Mouse (Mus musculus): ENCODE data around the gene Znhit3. TPM values are rescaled to one million over a fixed set of nuclear protein-coding genes. Genes with fewer than 3 reads are reported as not detected.

The Znhit3 gene
- polyA plus RNA-seq, 1 experiment from 2014 or later, result 71.4 TPM

DNA sequence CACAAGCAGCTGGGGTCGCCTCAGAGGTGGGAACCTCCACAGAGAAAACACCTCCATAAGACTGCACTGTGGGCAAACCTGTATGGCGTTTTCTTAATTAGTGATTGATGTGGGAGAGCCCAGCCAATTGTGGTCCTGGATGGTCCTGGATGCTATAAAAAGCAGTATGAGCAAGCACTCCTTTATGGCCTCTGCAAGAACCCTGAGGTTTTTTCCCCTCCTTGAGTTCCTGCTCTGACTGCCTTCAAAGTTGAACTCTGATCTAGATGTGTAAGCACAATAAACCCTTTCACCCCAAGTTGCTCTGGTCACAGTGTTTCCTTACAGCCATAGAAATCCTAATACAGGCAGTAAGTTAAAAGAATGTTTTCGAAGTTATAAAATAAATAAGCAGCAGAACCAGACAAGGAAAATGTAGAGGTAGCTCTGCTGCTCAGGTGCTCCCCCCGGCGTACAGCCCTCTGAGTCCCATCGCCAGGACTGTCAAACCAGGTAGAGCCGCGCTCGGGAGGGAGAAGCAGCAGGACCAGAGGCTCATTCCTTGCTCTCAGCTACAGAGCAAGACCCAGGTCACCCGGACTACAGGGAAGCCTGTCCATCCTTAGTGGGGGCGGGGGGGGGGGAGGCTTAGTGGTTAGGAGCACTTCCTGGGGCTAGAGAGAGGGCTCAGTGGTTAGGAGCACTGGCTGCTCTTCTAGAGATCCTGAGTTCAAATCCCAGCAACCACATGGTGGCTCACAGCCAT lies 29.2 kb downstream of the Znhit3 start:
- H3K9ac ChIP-seq (ENCODE audit: low read depth, low read length), result no peak overlapping the region
- no peaks in the 10 kb centered on the region for H3K27me3 ChIP-seq (replicated peaks; ENCODE audit: control insufficient read depth, insufficient read depth, low read length)
- H3K9me3 ChIP-seq (ENCODE audit: control insufficient read depth, low read length), result no peaks in the 10 kb centered on the region
- 85% methylated on average over 11 of the region's 11 CpGs for WGBS
- H3K27ac ChIP-seq (ENCODE audit: low read depth, low read length), result no peak overlapping the region
- H3K36me3 ChIP-seq (ENCODE audit: control insufficient read depth, insufficient read depth, low read length), result peaks cover 32% of the 10 kb centered on the region
- ATAC-seq, result no peak
- no peaks in the 10 kb centered on the region for H3K4me1 ChIP-seq (ENCODE audit: control insufficient read depth, insufficient read depth, low read depth, low read length)
- H3K4me2 ChIP-seq (ENCODE audit: low read length), result no peak overlapping the region
- H3K4me3 ChIP-seq (ENCODE audit: low read length), result no peak overlapping the region

DNA sequence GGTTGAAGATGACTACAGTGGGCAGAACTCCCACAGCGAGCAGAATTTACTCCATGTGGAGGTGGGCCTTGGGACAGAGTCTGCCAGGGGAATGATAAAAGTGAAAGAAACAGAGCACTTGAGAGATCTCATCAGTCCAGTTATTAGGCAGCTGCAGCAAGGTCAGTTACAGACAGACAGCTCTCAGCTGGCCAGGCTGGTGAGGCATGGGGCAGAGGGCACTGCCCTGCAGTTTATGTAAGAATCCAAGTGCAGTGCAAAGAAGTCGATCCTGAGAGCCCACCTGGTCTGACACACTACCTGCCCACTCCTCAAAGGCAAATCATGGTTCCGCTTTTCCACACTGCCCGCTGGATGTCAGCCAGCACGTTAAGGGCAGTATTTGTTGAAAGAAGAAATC lies 29.9 kb downstream of the Znhit3 start:
- peaks cover 32% of the 10 kb centered on the region for H3K36me3 ChIP-seq (ENCODE audit: control insufficient read depth, insufficient read depth, low read length)
- H3K4me3 ChIP-seq (ENCODE audit: low read length), result no peak overlapping the region
- H3K9ac ChIP-seq (ENCODE audit: low read depth, low read length), result no peak overlapping the region; the same call in 1 of the 2 replicates
- no peak overlapping the region for H3K4me2 ChIP-seq (ENCODE audit: low read length)
- WGBS, result 94% methylated on average over 5 of the region's 5 CpGs
- no peaks in the 10 kb centered on the region for H3K27me3 ChIP-seq (replicated peaks; ENCODE audit: control insufficient read depth, insufficient read depth, low read length)
- ATAC-seq, result no peak
- no peak overlapping the region for H3K27ac ChIP-seq (ENCODE audit: low read depth, low read length)
- H3K4me1 ChIP-seq (ENCODE audit: control insufficient read depth, insufficient read depth, low read depth, low read length), result peaks cover 3% of the 10 kb centered on the region
- H3K9me3 ChIP-seq (ENCODE audit: control insufficient read depth, low read length), result no peaks in the 10 kb centered on the region

DNA sequence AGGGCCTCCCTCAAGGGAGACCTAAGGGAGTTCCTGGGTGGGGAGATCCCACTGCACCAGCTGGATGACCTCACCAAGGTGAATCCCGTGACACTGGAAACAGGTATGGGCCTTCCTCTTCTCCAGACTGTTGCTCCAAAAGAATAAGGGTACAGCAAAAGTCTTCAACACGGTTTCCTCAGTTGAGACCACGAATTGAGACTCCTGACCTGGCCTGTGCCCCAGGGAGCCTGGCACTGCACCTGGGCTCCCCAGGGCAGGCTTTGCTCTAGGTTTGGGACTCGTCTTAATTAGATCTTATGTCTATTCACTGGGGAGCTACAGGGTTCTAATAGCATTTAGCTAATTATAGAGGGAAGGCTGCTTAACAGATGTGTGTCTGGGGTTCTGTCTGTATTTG lies 30.9 kb downstream of the Znhit3 start:
- ATAC-seq, result no peak
- WGBS, result 89% methylated on average over 4 of the region's 4 CpGs
- Histone ChIP-seq H3K36me3 (ENCODE audit: control insufficient read depth, insufficient read depth, low read length) (peaks cover 32% of the 10 kb centered on the region), H3K9me3 (ENCODE audit: control insufficient read depth, low read length) (no peaks in the 10 kb centered on the region), H3K4me2 (ENCODE audit: low read length) (no peak overlapping the region), H3K27me3 (replicated peaks; ENCODE audit: control insufficient read depth, insufficient read depth, low read length) (no peaks in the 10 kb centered on the region), H3K4me3 (ENCODE audit: low read length) (no peak overlapping the region), H3K4me1 (ENCODE audit: control insufficient read depth, insufficient read depth, low read depth, low read length) (peaks cover 9% of the 10 kb centered on the region), H3K9ac (ENCODE audit: low read depth, low read length) (no peak overlapping the region), H3K27ac (ENCODE audit: low read depth, low read length) (no peak overlapping the region)

DNA sequence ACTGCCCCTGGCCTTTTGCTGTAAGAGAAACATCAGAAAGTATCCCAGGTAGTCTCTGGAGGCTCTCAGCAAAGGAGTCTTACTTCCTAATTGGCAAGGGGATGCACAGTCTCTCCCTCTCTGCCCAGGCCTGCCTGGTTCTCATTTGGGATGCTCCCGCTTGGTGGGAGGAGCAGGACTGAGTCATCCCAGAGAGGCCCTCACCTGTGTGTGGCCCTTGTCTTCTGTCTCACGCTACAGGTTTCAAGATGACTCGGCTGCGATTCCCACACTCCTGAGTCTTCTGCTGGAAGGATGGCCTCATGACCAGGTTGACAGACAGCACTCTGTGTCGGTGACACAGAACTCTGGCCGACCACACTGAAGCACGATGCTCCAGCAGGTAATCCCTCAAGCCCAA lies 33.8 kb downstream of the Znhit3 start:
- peaks cover 16% of the 10 kb centered on the region for H3K4me1 ChIP-seq (ENCODE audit: control insufficient read depth, insufficient read depth, low read depth, low read length)
- no peak for ATAC-seq
- H3K27me3 ChIP-seq (replicated peaks; ENCODE audit: control insufficient read depth, insufficient read depth, low read length), result no peaks in the 10 kb centered on the region
- WGBS, result 95% methylated on average over 7 of the region's 7 CpGs
- H3K4me2 ChIP-seq (ENCODE audit: low read length), result no peak overlapping the region
- no peak overlapping the region for H3K27ac ChIP-seq (ENCODE audit: low read depth, low read length)
- H3K36me3 ChIP-seq (ENCODE audit: control insufficient read depth, insufficient read depth, low read length), result peaks cover 17% of the 10 kb centered on the region; the same call in 1 of the 2 replicates
- no peak overlapping the region for H3K9ac ChIP-seq (ENCODE audit: low read depth, low read length)
- no peaks in the 10 kb centered on the region for H3K9me3 ChIP-seq (ENCODE audit: control insufficient read depth, low read length)
- no peak overlapping the region for H3K4me3 ChIP-seq (ENCODE audit: low read length)

DNA sequence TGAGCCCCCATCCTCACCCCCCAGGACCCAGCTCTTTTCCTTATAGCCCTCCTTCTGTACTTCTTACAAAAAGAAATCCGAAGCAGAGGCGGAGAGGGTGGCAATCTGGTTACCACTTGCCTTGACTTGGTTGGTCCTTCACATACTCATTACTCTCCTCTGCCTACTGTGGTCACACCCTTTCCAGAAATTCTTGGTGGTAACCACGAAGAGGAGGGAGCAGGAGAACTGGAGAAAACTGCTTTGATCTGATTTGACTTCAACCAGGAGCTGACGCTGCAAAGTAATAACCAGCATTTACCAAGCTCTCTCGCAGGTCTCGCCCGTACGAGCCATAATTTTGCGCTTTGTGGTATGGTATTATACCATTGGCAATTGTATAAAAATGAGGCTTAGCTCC lies 35.2 kb downstream of the Znhit3 start:
- H3K9me3 ChIP-seq (ENCODE audit: control insufficient read depth, low read length), result no peaks in the 10 kb centered on the region
- peak overlapping the region; percentile 96 for H3K4me3 ChIP-seq (ENCODE audit: low read length)
- 63% methylated on average over 9 of the region's 9 CpGs for WGBS
- peak overlapping the region; percentile 90 for H3K9ac ChIP-seq (ENCODE audit: low read depth, low read length)
- peaks cover 16% of the 10 kb centered on the region for H3K4me1 ChIP-seq (ENCODE audit: control insufficient read depth, insufficient read depth, low read depth, low read length)
- H3K36me3 ChIP-seq (ENCODE audit: control insufficient read depth, insufficient read depth, low read length), result peaks cover 11% of the 10 kb centered on the region; the same call in 1 of the 2 replicates
- H3K27ac ChIP-seq (ENCODE audit: low read depth, low read length), result peak overlapping the region; percentile 87
- ATAC-seq, result 0 out of 2 replicates have a peak, but pooled peaks have one; percentile 1
- H3K27me3 ChIP-seq (replicated peaks; ENCODE audit: control insufficient read depth, insufficient read depth, low read length), result no peaks in the 10 kb centered on the region
- peak overlapping the region; percentile 71 for H3K4me2 ChIP-seq (ENCODE audit: low read length)

DNA sequence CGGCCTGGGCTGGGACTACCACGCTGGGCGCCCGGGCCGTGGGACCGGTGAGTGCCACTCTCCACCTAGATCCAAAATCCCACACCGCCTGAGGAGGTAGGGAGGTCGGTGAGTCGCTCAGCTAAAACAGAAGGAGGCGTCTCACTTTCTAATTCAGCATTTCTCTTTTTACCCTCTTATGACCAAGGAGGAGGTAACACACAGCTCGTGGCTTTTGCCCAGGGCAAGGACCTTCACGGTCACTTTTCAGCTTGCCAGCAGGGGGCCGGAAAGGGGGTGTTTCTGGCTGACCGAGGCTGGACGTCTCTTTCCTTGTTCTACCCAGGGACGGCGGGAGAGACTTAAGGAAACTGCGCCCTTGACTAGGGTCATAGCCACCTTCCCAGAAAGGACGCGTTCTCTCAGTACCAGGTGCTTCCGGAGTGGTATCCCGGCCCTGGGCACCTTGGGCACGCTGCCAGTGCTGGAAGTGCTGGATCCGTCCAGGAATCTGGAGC lies 35.7 kb downstream of the Znhit3 start:
- under 1% methylated on average over 24 of the region's 24 CpGs for WGBS
- Histone ChIP-seq H3K4me2 (ENCODE audit: low read length) (peak overlapping the region; percentile 71), H3K4me1 (ENCODE audit: control insufficient read depth, insufficient read depth, low read depth, low read length) (peaks cover 16% of the 10 kb centered on the region), H3K9me3 (ENCODE audit: control insufficient read depth, low read length) (no peaks in the 10 kb centered on the region), H3K4me3 (ENCODE audit: low read length) (peak overlapping the region; percentile 96), H3K27me3 (replicated peaks; ENCODE audit: control insufficient read depth, insufficient read depth, low read length) (no peaks in the 10 kb centered on the region), H3K27ac (ENCODE audit: low read depth, low read length) (peak overlapping the region; percentile 87), H3K9ac (ENCODE audit: low read depth, low read length) (peak overlapping the region; percentile 90), H3K36me3 (ENCODE audit: control insufficient read depth, insufficient read depth, low read length) (peaks cover 9% of the 10 kb centered on the region; the same call in 1 of the 2 replicates)
- ATAC-seq, result no peak; the same call in none of the 2 replicates

DNA sequence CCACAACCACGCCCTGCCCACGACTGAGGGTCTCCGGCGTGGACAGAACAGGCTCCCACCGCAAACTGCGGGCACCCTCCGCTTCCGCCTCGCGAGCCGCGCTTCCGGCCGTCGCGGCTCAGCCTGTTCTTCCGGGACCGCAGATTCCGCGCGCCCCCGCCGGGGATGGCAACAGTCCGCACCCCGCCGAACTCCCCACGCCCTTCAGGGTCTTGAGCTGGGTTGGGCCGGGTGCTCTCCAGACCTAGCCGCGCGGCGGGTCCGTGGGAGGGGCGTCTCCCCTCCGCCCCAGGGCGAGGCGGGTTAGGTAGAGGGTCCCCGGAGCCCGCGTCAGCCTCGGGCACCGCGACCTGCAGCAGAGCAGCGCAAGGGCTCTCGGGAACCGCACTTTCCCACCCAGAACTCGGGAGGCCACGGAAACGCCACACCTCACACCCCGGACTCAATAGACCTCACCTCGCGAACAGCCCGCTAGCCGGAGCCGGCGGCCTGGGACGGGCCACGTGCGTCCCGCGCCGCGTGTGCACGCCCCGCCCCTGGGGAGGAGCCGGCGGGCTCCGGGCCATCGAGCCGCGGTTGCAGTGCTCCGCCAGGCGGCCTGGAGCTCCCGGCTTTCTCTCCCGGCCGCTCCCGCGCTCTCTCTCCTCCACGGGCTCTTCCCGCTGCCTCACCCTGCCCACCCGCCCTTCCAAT lies 36.2 kb downstream of the Znhit3 start, which contains the start of the genes Myo19 and Pigw:
TSS of gene Myo19 (plus strand) at position 377 of the 693 bp plus-strand sequence.
TSS of gene Pigw (minus strand) at position 514 of the 693 bp plus-strand sequence.
- H3K4me2 ChIP-seq (ENCODE audit: low read length), result peak within 1 kb of the TSS; percentile 71
- 1% methylated on average over 56 of the region's 81 CpGs for WGBS
- peak within 1 kb of the TSS; percentile 87 for H3K27ac ChIP-seq (ENCODE audit: low read depth, low read length)
- peak within 1 kb of the TSS; percentile 96 for H3K4me3 ChIP-seq (ENCODE audit: low read length)
- H3K36me3 ChIP-seq (ENCODE audit: control insufficient read depth, insufficient read depth, low read length), result peaks cover 5% of the 10 kb centered on the region; the same call in 1 of the 2 replicates
- H3K4me1 ChIP-seq (ENCODE audit: control insufficient read depth, insufficient read depth, low read depth, low read length), result peaks cover 16% of the 10 kb centered on the region
- peak; percentile 95 for ATAC-seq
- no peaks in the 10 kb centered on the region for H3K27me3 ChIP-seq (replicated peaks; ENCODE audit: control insufficient read depth, insufficient read depth, low read length)
- no peaks in the 10 kb centered on the region for H3K9me3 ChIP-seq (ENCODE audit: control insufficient read depth, low read length)
- peak within 1 kb of the TSS; percentile 90 for H3K9ac ChIP-seq (ENCODE audit: low read depth, low read length)

DNA sequence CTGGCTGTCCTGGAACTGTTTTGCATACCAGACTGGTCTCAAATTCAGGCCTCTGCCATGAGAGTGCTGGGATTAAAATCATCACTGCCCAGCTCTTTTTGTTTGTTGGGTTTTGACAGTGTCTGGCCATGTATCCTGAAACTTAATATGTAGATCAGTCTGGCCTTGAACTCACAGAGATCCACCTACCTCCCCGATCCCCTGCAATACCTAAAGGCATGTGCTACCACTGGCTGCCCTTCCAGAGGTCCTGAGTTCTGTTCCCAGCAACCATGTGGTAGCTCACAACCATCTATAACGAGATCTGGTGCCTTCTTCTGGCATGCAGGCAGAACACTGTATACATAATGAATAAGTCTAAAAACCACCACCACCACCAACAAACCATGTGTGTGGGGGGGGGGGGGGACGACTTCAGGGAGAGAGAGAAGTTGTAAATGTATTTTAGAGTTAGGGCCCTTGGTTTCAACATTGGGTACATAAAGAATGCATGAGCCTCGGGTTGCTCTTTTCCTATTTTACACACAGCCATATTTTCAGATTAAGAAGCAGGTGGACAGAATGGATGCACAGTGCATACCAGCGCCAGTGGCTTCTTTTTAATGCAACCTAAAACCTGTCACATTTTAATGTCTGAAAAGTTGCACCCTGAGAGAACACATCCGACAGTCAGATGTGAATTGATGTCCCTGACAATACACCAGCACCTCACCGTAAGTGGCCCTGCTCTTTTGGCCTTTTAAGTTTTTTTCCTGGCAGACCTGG lies 37.0 kb downstream of the Znhit3 start:
- peak overlapping the region; percentile 71 for H3K4me2 ChIP-seq (ENCODE audit: low read length)
- peak overlapping the region; percentile 90 for H3K9ac ChIP-seq (ENCODE audit: low read depth, low read length)
- ATAC-seq, result peak; percentile 22; the same call in 1 of the 2 replicates
- H3K27ac ChIP-seq (ENCODE audit: low read depth, low read length), result peak overlapping the region; percentile 87
- WGBS, result 24% methylated on average over 7 of the region's 7 CpGs
- no peaks in the 10 kb centered on the region; the same call in 1 of the 2 replicates for H3K36me3 ChIP-seq (ENCODE audit: control insufficient read depth, insufficient read depth, low read length)
- no peaks in the 10 kb centered on the region for H3K27me3 ChIP-seq (replicated peaks; ENCODE audit: control insufficient read depth, insufficient read depth, low read length)
- H3K9me3 ChIP-seq (ENCODE audit: control insufficient read depth, low read length), result no peaks in the 10 kb centered on the region
- H3K4me3 ChIP-seq (ENCODE audit: low read length), result peak overlapping the region; percentile 96
- peaks cover 16% of the 10 kb centered on the region for H3K4me1 ChIP-seq (ENCODE audit: control insufficient read depth, insufficient read depth, low read depth, low read length)
